Mouse (Mus musculus) testis, adult 2 months (tissue): ENCODE data around the gene Lrrc20. TPM values are rescaled to one million over a fixed set of nuclear protein-coding genes. Genes with fewer than 3 reads are reported as not detected.

ENCODE experiments used
- H3K27ac ChIP-seq: fragments of 200-500 bp; 2 replicates; pipeline ENCODE4 v1.5.1; 2012; ENCODE audit warnings: low read depth, low read length; ENCODE audit not compliant: control insufficient read depth, insufficient read depth
- H3K27me3 ChIP-seq: fragments of 200-500 bp; 2 replicates; pipeline ENCODE4 v1.6.1; 2012; ENCODE audit warnings: mild to moderate bottlenecking, low read length, moderate library complexity; ENCODE audit not compliant: control insufficient read depth, insufficient read depth
- H3K36me3 ChIP-seq: fragments of 200-500 bp; 2 replicates; pipeline ENCODE4 v1.6.1; 2012; ENCODE audit warnings: mild to moderate bottlenecking, low read length; ENCODE audit not compliant: control insufficient read depth, insufficient read depth
- H3K4me1 ChIP-seq: fragments of 200-500 bp; 2 replicates; pipeline ENCODE4 v1.6.1; 2012; ENCODE audit warnings: low read length; ENCODE audit not compliant: control insufficient read depth, insufficient read depth
- H3K4me3 ChIP-seq: fragments of 200-500 bp; 2 replicates; pipeline ENCODE4 v1.5.1; 2012; ENCODE audit warnings: low read depth, mild to moderate bottlenecking, low read length, moderate library complexity, mixed read lengths; ENCODE audit not compliant: control insufficient read depth
- CTCF ChIP-seq: fragments of 200-500 bp; IDR thresholded peaks from 2 replicates; pipeline ENCODE4 v1.5.1; 2012; ENCODE audit warnings: low read depth, mild to moderate bottlenecking, inconsistent platforms, low read length, moderate library complexity; ENCODE audit not compliant: control insufficient read depth, insufficient read depth, insufficient replicate concordance
- POLR2A ChIP-seq: fragments of 200-500 bp; IDR thresholded peaks from 2 replicates; pipeline ENCODE4 v1.6.1; 2012; ENCODE audit warnings: low read depth, mild to moderate bottlenecking, inconsistent platforms, low read length, moderate library complexity; ENCODE audit not compliant: control insufficient read depth
- polyA plus RNA-seq: library from polyadenylated mRNA; depleted of rRNA; stranded (reverse); fragments of >200 nt; gene quantifications from 2 replicates; pipeline ENCODE4 v1.2.3, GENCODE M21; 2012

Lrrc20 gene
- polyA plus RNA-seq, 1 experiment: 3.3 TPM

DNA sequence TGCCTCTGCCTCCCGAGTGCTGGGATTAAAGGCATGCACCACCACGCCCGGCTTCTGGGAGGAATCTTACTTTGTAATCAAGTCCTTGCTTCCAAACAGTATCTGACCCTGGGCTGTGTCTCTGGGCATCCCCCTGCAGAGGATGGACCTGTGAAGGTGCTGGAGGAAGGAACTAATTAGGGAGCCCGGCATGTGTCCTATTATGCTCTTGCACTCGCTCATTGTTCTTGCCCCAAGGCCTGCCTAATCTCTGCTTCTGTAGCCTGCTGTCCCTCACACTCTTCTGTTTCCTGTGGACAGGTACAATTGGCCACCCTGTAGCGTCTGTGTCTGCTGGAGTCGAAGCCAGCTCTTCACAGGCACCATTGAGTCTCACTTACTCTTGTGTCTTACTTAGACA is 25.2 kb downstream of the Lrrc20 start:
- Histone ChIP-seq H3K4me3 (no peak overlapping the region), H3K4me1 (no peaks in the 10 kb centered on the region)
- TF ChIP-seq CTCF (no peak), POLR2A (no peak)

GRCm38 (mm10) chr10:61504073-61504472 is 28.5 kb downstream of the Lrrc20 start:
- Histone ChIP-seq H3K27me3 (no peaks in the 10 kb centered on the region), H3K4me3 (no peak overlapping the region), H3K36me3 (no peaks in the 10 kb centered on the region)

More for the DNA sequence above, 25.2 kb downstream of the Lrrc20 start:
- no peaks in the 10 kb centered on the region for H3K27me3 ChIP-seq
- no peaks in the 10 kb centered on the region for H3K36me3 ChIP-seq
- H3K27ac ChIP-seq: no peak overlapping the region

GRCm38 (mm10) chr10:61506381-61507200 is 31.0 kb downstream of the Lrrc20 start:
- Histone ChIP-seq H3K36me3 (no peaks in the 10 kb centered on the region), H3K4me3 (no peak overlapping the region), H3K27ac (no peak overlapping the region), H3K4me1 (no peaks in the 10 kb centered on the region), H3K27me3 (no peaks in the 10 kb centered on the region)
- TF ChIP-seq CTCF: no peak
- TF ChIP-seq POLR2A: no peak

More at GRCm38 (mm10) chr10:61504073-61504472, 28.5 kb downstream of the Lrrc20 start:
- Histone ChIP-seq H3K4me1 (no peaks in the 10 kb centered on the region), H3K27ac (no peak overlapping the region)
- TF ChIP-seq POLR2A (no peak), CTCF (no peak)

DNA sequence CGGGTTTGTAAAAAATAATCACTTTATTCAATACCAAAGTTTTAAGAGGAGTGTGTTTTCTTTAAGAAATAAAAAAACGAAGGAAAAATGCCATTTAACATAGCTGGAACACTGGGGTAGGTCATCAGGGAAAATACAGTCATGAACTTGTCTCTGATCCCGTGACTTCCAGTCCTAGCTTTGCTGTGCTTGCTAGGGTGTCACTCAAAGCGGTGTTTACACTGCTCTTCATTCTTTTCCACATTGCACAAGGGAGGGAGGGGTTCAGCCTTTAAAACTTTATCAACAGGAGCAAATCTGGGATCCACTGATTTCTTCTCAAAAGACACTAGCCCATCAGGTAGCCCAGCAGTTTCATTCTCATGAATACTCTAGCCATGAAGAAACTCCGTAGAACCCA is 34.3 kb downstream of the Lrrc20 start:
- Histone ChIP-seq H3K4me3 (no peak overlapping the region), H3K36me3 (no peaks in the 10 kb centered on the region), H3K4me1 (no peaks in the 10 kb centered on the region), H3K27ac (no peak overlapping the region), H3K27me3 (no peaks in the 10 kb centered on the region)
- TF ChIP-seq POLR2A: no peak
- no peak for TF ChIP-seq CTCF

- no peaks in the 10 kb centered on the region for H3K36me3 ChIP-seq
- H3K4me1 ChIP-seq: no peaks in the 10 kb centered on the region
- H3K27ac ChIP-seq: no peak overlapping the region
- TF ChIP-seq CTCF: no peak
- no peak for TF ChIP-seq POLR2A
- H3K27me3 ChIP-seq: no peaks in the 10 kb centered on the region
- H3K4me3 ChIP-seq: no peak overlapping the region
These were observed 35.2 kb downstream of the Lrrc20 start for GRCm38 (mm10) chr10:61510809-61511208.

- H3K4me1 ChIP-seq: no peaks in the 10 kb centered on the region
- H3K27ac ChIP-seq: no peak overlapping the region
- no peak for TF ChIP-seq CTCF
- TF ChIP-seq POLR2A: no peak
- no peaks in the 10 kb centered on the region for H3K27me3 ChIP-seq
- H3K4me3 ChIP-seq: no peak overlapping the region
- no peaks in the 10 kb centered on the region for H3K36me3 ChIP-seq
These were observed 36.8 kb downstream of the Lrrc20 start for GRCm38 (mm10) chr10:61512215-61512889.

GRCm38 (mm10) chr10:61516866-61517265 is 41.3 kb downstream of the Lrrc20 start:
- Histone ChIP-seq H3K27me3 (no peaks in the 10 kb centered on the region), H3K27ac (no peak overlapping the region), H3K36me3 (no peaks in the 10 kb centered on the region), H3K4me3 (no peak overlapping the region), H3K4me1 (no peaks in the 10 kb centered on the region; the same call in 1 of the 2 replicates)
- TF ChIP-seq POLR2A: no peak
- TF ChIP-seq CTCF: no peak
